Mouse (Mus musculus): ENCODE results near the gene Pde4b.

GRCm38 (mm10) chr4:102069314-102069713, 18.0 kb upstream of the Pde4b start:
- TF ChIP-seq CTCF (IDR thresholded peaks at IDR 0.05; ENCODE audit: low read depth, low read length): no peak
- TF ChIP-seq EP300 (IDR thresholded peaks at IDR 0.05; ENCODE audit: insufficient read depth, low read depth, low read length): no peak
- no peak for TF ChIP-seq POLR2A (IDR thresholded peaks at IDR 0.05; ENCODE audit: insufficient read depth, low read length)

All from ES-Bruce4 (cell line).